Mouse (Mus musculus): Measurements from ENCODE around the gene Olfr448.
A peak's percentile ranks its signal among the peaks of the same experiment; 100 is the strongest.

Olfr448 gene

DNA sequence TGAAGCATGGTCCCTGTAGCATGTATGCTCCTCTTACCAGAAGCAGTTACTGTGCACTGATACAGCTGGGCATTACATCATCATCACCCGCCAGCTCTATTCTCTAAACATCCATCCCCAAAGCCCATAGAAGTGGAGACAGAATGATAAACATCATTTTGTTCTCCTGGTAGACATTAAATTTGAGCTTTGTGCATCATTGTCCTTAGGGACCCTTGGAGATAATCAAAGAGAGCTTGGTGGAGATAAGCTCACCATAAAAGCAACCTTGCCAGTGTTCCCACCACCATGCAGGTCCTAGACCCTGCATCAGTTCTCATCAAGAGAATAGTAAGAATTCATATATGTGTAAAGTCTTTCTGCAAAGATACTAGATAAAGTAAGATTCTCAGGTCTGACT, at the start of gene Olfr448:
Gene Olfr448, plus strand, starts transcription at position 301 of the 400 bp plus-strand sequence.
- no peak for DNase-seq

DNA sequence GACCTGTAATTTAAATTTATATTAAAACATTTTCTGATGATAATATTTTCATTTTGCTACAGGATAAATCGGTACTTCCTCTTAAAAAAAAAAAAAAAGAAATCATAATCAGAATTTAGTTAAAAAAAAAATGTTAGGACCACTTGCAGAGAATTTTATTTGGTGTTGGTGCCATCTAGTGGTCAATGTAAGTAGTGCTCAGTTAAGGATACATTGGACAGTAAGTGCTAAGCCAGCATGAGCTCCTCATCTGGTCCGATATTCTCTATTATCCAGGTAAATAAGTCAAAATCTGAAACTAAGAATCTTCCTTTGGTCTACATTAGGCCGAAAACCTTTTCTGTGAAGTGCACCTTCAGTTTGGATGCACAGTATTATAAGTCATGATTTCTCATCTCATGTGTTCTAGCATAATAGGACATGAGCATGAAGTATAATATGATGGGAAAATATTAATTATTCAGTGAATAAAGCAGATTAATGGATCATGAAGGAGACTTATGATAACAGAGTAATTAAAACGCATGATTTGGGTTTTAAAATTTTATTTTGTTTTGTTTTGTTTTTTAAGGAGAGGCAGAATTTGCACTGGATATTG, 29.9 kb upstream of the Olfr448 start:
- DNase-seq = peak; percentile 3

DNA sequence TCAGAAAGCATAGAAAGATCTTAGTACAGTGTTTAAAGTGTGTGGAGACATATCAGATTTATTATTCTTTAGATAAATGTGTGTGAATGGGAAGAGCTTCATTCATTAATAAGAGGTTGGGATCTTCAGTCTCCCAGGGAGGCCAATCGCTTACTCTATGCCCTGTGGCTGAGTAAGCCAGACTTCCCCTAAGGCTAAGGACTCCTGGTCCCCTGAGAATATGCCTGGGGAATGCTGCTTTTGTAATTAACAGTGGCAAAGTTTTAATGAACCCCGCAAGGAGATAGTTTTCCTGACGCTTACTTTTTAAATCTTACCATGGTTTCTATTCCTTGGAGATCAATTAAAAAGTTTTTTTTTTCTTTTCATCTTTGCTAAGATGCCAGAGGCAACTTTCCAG, 20.5 kb upstream of the Olfr448 start:
- no peak for DNase-seq

DNA sequence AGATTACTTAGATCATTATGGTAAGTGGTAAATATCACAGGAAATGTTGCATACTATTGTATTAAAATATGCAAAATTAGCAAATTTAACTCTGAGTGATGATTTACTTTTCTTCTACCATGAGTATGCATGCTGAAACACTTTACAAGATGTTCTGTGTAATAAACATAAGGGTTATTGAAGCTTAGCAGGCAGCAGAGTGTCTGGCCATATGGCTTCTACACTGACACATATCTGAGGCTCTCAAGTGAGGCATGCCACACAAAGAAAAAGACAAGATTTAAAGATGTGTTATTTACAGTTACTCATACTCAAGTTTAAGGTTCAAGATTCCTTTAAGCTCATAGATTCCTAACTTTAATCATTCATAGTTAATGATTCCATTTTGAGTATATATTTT, 13.9 kb upstream of the Olfr448 start:
- DNase-seq = no peak

DNA sequence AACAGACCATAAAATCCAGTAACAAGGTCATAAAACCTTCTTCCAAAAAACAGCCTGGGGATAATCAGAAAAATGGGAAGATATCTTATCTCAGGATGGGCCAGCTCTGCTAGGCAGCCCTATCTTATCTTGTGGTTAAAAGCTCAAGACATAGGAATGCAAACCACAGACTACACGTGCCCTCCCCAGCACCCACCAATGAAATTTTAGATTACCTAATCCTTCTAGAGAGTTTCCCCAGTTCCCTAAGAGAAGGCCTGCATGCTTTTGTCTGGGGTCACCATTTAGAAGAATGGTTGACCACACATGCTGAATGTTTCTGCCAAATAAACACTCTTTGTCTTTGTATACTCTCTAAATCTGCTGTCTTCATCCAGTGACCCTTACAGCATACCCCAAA, 10.1 kb downstream of the Olfr448 start:
- DNase-seq = no peak

DNA sequence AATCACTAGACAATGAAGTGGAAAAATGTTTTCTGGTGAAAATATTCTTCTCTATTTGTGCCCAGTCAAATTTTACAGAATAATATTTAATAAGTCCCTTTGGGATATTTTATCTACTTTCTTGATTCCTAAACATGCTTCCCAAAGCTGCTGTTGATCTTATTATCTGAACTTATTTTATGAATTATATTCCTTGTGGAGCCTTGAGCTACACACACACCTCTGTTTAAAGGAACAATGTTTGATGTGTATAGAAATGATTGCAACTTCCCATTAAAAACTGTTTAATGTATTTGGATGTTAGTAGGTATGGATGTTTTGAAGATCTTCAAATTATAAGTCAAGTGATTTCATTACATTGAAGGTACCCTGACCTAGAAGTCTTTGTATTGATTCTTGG, 18.3 kb downstream of the Olfr448 start, which contains the start of gene Olfr447:
Gene Olfr447, plus strand, starts transcription at position 301 of the 400 bp plus-strand sequence.
- no peak for DNase-seq

DNA sequence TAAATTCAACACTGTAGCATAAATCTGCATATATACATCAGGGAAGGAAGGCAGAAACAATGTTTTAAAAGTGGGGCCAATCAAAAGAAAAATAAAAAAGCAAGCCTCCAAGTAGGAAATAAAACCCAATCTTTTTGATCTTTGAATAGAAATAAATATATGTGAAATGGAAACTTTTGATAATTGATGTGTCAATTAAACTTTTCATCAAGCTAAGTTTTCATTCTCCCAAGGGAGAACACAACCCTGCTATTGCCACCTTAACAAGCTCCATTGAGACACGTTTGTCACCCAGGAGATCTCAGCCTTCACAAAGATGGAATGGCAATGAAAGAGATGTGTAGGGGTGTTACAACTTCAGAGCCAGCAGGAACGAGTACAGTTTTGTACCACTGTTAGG, 30.8 kb downstream of the Olfr448 start, which contains the start of gene Olfr446:
Gene Olfr446, plus strand, starts transcription at position 301 of the 400 bp plus-strand sequence.
- no peak for DNase-seq
